Mouse (Mus musculus) thymus, postnatal 10 days (tissue): ENCODE data around the gene Sema4a.

ENCODE experiments used
- DNase-seq, 2 experiments: peaks; one replicate each; pipeline ENCODE4 v3.0.0; 2021; ENCODE audit warnings: low spot score in 2 of 2

Sema4a gene

DNA sequence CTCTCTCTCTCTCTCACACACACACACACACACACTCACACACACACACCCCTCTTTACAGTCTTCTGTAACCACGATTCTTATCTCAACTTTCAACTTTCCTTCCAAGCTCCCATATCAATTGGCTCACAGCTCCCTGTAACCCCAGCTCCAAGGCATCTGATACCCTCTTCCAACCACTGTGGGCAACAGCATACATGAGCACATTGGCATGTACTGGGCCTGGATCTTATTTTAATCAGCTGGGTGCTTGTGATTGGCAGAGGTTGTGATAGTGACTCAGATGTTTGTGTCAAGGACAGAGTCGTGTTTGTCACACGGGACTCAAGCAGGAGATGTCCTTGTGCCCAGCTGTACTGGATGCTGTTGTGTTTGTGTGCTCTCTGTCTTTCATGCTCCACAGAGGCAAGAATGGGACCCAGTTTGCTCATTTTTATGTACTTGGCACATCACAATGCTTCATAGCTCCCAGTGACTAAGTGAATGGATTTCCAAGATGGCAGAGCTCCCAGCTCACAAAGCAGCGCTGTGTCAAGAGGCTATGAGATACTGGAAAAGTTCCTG, 33.6 kb downstream of the Sema4a start:
- DNase-seq, result no peak

DNA sequence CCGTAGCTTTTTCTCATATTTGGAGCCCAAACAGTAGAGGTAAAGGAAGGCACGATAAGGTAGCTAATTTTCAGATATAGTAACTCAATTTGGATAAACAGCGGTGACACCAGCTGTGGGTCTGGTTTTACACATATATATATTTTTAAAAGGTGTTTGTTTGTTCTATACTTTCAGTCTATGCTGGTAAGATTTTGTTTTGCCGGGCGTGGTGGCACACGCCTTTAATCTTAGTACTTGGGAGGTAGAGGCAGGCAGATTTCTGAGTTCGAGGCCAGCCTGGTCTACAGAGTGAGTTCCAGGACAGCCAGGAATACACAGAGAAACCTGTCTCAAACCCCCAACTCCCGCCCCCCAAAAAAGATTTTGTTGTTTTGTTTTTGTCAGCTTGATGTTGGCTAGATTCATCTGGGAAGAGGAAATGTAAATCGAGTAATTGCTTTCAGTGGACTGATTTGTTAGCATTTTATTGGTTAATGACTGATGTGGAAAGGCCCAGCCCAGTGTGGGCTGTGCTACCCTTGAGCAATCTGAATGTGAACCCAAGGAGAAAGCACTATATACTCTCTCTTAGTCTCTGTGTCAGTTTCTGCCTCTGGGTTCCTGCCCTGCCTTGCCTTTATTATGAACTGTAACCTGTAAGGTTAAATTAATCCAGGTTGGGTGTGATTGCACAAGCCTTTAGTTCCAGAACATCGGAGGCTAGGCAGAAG, 35.1 kb downstream of the Sema4a start:
- no peak for DNase-seq

DNA sequence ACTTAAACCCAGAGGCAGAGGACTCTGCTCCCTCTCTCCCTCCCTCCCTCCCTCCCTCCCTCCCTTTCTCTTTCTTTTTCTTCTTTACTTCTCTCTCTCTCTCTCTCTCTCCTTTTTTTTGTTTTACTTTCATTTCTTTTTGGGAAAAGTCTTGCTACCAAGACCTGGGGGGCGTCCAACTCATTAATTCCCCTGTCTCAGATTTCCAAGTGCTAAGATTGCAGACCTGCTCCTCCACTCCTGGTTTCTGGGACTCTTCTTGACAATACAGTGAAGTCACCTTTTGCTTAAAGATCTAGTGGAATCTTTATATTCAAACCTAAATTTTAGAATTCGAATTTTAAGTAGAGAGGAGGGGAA, 35.7 kb downstream of the Sema4a start:
- no peak for DNase-seq

DNA sequence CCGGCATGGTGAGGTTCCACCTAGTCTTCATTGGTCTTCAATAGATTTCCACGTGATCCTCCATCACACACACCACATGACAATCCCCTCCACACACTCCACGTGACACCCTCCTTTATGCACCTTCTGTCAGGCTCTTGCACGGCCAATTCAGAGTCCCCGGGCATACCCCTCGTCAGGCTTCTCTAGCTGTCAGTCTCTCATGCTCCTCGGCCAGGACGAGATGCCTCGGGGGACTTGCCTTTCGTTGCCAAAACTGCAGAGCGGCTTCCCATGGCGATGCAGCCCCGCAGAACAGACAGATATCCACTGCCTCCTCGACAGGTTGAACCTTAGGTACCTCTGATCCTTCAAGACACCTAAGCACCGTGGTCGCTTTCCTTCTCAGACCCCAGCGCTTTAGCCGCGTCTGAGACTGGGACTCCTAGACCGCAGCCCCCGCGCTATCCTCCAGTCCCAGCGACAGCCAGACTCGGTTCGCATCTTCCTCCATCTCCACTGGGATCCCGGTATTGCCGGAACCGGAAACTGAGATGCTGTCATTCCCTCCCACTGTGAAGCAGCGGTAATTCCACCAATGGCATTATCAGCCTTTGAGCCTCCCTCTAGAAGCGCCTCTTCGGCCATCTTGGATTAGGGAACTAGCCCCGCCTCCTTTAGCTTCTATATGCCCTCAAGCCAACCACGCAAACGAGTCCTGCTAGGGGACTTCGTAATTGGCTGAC, 36.2 kb downstream of the Sema4a start, which contains the start of gene Slc25a44:
Slc25a44 (minus strand) TSS at position 535 of the 725 bp plus-strand sequence.
- peak; percentile 90 to 91 for DNase-seq

DNA sequence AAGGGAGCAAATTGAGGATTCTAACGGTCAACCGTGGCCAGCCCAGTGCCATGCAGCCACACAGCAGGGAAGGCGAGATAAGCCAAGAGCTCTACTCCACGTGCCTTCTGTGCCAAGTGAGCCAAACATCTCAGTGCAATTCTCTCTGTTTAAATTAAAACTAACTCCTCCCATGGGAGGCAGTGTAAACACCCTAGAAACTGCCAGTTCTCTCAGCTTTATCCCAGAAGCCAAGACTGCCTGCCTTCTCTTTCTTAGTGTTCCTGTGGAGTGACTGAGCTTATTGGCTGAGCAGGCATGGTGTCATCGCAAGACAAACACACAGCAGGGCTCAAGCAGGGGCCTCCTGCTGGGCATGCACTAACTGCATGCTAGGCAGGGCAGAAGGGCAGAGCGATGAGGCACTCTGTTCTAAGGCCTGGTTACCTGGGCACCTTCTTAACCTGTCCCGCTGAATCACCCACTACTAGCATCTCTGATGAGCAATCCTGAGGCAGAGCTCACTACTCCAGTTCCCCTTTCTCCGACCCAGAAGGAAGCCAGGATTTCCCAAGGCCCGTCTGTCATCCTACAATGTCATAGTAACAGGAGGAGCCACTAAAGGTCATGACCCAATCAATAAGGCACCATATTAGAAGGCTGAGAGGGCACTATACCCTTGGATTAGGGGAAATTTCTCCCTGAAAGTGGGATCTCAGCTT, 38.8 kb downstream of the Sema4a start:
- DNase-seq, result no peak

DNA sequence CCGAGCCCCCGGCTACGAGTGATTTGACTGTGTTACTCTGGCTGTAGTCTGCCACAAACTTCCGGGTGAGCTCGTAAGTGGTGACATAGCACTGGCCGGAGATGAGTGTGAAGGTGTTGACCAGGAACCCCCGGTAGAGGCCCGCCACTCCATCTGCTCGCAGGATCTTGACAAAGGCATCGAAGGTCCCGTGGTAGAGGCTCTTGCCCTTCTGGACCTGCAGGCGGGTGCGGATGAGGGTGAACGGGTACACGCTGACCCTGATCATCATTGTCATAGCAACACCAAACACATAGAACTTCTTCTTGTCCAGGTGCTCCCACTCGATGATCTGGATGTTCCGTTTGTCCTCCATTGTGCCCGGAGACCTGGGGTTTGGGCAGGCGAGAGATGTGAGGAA, 40.2 kb downstream of the Sema4a start:
- no peak for DNase-seq

- DNase-seq, result no peak
Measured at GRCm38 (mm10) chr3:88418016-88418415, 43.0 kb downstream of the Sema4a start.

GRCm38 (mm10) chr3:88415668-88416067, 45.3 kb downstream of the Sema4a start:
- DNase-seq, result no peak

DNA sequence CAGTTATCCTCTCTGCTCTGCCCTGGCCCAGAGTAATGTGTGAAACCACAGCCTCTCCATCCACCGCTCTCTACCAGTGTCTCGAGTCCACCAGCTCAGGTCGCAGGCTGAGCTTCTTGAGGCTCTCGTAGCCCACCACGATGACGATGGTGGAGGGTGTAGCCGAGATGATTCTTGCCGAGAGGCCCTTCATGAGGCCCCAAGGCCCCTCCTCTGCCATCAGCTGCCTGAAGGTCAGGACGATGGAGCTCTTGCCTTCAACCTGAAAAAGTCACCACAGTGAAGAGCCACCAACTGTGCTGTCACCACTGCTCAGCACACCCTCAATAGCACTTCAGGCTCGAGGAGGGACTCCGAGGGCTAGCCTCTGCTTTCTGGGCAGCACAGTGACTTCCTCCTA, 48.3 kb downstream of the Sema4a start:
- DNase-seq, result no peak

DNA sequence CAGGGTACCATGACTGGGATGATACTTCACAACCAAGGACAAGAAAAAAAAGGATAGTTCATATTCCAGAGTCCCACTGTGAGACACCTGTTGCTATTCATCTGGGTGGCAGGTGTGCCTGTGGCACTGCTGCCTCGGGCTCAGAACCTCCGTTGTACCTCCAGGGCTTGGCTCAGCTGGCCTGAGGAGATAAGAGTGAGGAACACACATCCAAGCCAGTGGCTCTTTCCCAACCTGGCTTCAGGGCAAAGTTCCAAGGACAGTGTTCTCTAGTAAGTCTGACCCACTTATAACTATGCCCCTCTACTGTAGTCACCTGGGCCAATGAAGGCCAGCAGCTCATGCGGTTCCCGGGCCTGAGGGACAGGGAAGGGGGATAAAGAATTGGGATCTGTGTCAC, 49.3 kb downstream of the Sema4a start:
- DNase-seq, result no peak

- no peak for DNase-seq
Measured at GRCm38 (mm10) chr3:88410645-88411031, 50.3 kb downstream of the Sema4a start.

GRCm38 (mm10) chr3:88409741-88410644, 51.0 kb downstream of the Sema4a start, which contains the start of gene Pmf1:
Pmf1 (minus strand) TSS chr3:88410331.
- peak; percentile 86 to 88 for DNase-seq

GRCm38 (mm10) chr3:88408953-88409352, 52.0 kb downstream of the Sema4a start:
- no peak for DNase-seq

DNA sequence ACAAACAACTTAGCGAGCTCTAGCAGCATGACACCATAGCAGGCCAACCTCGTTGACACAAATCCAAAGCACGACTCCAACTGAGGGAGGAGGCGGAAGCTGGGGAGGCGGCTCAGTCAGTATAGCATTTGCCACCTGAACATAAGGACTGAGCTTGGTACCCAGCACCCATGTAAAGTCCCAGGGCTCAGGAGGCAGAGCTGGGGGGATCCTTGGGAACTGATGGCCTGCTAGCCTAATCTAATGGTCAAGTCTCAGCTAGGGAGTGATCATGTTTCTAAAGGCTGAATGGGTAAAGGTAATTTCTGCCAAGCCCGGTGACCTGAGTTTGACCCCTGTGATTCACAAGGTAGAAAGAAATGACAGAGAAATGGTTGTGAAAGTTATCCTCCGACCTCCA, 53.5 kb downstream of the Sema4a start:
- DNase-seq, result no peak

GRCm38 (mm10) chr3:88407090-88407489, 53.9 kb downstream of the Sema4a start:
- peak; percentile 48 to 80 for DNase-seq

- no peak for DNase-seq
Measured at GRCm38 (mm10) chr3:88403522-88404230, 57.3 kb downstream of the Sema4a start.

GRCm38 (mm10) chr3:88398666-88399065, 62.3 kb downstream of the Sema4a start:
- DNase-seq, result no peak

GRCm38 (mm10) chr3:88395742-88396141, 65.2 kb downstream of the Sema4a start:
- no peak for DNase-seq

DNA sequence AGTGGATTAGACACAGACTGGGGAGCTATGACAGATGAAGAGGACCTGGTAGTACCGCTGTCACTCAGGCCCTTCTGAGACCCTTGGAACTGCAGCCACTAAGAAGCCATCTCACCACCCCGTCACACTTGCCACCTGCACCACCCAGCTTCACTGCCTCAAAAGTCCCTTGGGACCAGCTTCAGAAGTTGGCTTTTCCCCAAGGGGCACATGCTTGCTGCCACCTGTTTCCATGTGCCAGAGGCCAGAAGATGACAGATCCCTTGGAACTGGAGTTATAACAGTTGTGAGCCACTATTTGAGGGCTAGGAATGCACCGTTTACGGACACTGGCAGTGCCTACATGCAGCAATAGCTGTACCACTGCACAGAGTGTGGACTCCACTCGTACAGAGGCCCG, 65.7 kb downstream of the Sema4a start:
- no peak for DNase-seq

DNA sequence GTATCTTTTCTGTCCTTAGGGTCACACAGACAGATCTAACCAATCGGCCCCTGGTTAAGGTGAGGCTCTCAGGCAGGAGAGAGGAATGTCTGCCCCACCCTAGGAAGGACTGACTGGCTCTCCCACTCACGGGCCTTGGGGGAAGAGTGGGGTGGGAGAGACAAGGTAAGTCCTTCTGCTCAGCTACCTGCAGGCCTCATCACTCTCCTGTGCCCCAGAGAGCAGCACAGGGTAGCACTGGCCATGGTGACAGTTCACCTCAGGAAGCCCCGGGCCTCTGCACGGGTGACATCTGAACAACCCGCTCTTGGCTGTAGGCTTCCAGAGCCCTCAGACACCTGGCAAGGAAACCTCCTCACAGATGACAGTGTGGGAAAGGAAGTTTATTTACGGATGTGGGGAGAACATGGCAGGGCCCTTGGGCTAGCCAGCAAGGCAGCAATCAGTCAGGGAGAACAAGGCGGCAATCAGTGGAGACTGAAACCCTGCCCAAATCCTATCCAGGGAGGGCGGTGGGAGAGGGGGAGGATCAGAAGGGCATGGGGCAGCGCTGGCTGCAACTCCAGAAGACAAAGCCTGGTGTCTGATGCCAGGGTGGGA, 67.1 kb downstream of the Sema4a start:
- no peak for DNase-seq
